Mouse (Mus musculus): ENCODE data around the gene Zdhhc12. TPM values are rescaled to one million over a fixed set of nuclear protein-coding genes. Genes with fewer than 3 reads are reported as not detected.

Zdhhc12 gene
- polyA plus RNA-seq, 1 experiment = 17.4 TPM

DNA sequence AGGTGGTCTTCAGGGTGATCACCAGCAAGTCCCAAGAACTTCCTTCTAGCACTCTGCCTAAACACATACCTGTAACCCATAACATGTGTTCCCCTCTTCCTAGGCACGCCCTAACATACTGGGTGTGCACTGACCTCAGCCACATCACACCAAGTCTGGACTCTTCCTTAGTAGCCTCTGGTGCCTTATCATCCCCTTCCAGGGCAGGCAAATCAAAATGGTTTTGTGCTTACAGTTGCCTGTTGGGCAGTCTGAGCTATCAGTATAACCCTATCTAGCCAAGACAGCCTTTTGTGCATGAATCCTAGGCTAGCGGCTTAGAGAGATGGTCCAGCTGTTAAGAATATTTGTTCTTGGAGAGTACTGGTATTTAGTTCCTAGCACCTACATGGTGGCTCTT lies 18.1 kb upstream of the Zdhhc12 start:
- 61% methylated on average over 2 of the region's 2 CpGs for WGBS
- Histone ChIP-seq H3K4me3 (replicated peaks; ENCODE audit: control insufficient read depth, low read depth, low read length) (no peak overlapping the region), H3K4me1 (ENCODE audit: control insufficient read depth, insufficient read depth, low read length) (peaks cover 3% of the 10 kb centered on the region), H3K27ac (ENCODE audit: control insufficient read depth, insufficient read depth, low read depth, low read length, poor library complexity) (no peak overlapping the region)
- TF ChIP-seq POLR2A (IDR thresholded peaks at IDR 0.05; ENCODE audit: borderline replicate concordance, control insufficient read depth, low read depth, low read length) = no peak
- TF ChIP-seq CTCF (IDR thresholded peaks at IDR 0.05; ENCODE audit: control insufficient read depth, insufficient read depth, low read length) = no peak

DNA sequence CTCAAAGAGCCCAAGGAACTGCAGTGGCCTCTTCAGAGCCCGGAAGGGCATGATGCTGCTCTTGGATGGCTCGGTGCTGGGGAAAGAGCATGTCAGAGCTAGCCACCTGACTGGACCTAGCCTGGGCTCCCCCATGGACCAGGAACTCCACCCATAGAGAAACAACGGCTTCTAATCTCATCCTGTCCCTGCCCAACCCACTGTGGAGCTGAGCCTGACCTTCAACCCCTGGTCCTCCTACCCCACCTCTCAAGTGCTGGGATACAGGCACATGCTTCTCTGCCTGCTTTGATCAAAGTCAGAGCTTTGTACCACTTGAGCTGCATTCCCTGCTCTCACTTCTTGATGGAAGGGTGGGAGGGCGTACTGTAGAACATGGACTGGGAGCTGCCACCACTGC lies 14.8 kb upstream of the Zdhhc12 start:
- no peak overlapping the region for H3K27ac ChIP-seq (ENCODE audit: control insufficient read depth, insufficient read depth, low read depth, low read length, poor library complexity)
- no peak overlapping the region for H3K4me3 ChIP-seq (replicated peaks; ENCODE audit: control insufficient read depth, low read depth, low read length)
- no peak for TF ChIP-seq CTCF (IDR thresholded peaks at IDR 0.05; ENCODE audit: control insufficient read depth, insufficient read depth, low read length)
- TF ChIP-seq POLR2A (IDR thresholded peaks at IDR 0.05; ENCODE audit: borderline replicate concordance, control insufficient read depth, low read depth, low read length) = no peak
- WGBS = 90% methylated on average over 4 of the region's 4 CpGs
- H3K4me1 ChIP-seq (ENCODE audit: control insufficient read depth, insufficient read depth, low read length) = peaks cover 3% of the 10 kb centered on the region

DNA sequence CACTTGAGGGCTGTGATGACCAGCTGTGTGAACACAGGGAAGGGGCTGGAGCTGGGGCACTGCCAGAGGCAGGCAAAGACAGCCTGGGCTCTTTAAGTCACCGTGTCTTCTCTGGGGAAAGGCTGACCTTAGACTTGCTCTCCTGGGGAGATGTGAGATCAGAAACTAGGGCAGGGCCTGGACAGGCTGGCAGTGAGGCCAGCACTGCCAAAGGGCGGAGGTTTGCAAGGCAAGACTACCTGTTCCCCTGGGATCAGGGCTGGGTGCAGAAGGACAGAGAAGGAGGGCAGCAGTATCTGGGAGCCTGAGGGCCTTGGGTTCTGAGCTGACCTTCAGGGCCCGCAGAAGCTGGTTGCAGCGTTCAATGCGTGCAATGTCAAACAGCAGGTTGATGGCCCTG lies 14.2 kb upstream of the Zdhhc12 start:
- 93% methylated on average over 5 of the region's 5 CpGs for WGBS
- Histone ChIP-seq H3K4me1 (ENCODE audit: control insufficient read depth, insufficient read depth, low read length) (peaks cover 1% of the 10 kb centered on the region), H3K27ac (ENCODE audit: control insufficient read depth, insufficient read depth, low read depth, low read length, poor library complexity) (no peak overlapping the region), H3K4me3 (replicated peaks; ENCODE audit: control insufficient read depth, low read depth, low read length) (no peak overlapping the region)
- no peak for TF ChIP-seq CTCF (IDR thresholded peaks at IDR 0.05; ENCODE audit: control insufficient read depth, insufficient read depth, low read length)
- TF ChIP-seq POLR2A (IDR thresholded peaks at IDR 0.05; ENCODE audit: borderline replicate concordance, control insufficient read depth, low read depth, low read length) = no peak

DNA sequence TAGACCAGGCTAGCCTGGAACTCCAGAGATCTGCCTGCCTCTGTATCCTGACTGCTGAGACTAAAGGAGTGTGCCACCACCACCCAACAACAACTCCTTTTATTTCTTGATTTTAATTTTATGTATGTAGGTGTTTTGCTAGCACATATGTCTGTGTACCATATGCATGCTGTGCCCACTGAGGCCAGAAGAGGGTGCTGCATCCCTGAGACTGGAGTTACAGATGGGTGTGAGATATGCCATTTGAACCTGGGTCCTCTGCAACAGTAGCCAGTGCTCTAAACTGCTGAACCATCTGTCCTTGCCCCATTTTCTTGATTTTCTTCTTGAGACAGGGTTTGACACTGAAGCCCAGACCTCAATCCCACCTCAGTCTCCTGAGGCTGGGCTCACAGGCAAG lies 12.9 kb upstream of the Zdhhc12 start:
- H3K4me3 ChIP-seq (replicated peaks; ENCODE audit: control insufficient read depth, low read depth, low read length) = no peak overlapping the region
- no peak overlapping the region for H3K27ac ChIP-seq (ENCODE audit: control insufficient read depth, insufficient read depth, low read depth, low read length, poor library complexity)
- TF ChIP-seq CTCF (IDR thresholded peaks at IDR 0.05; ENCODE audit: control insufficient read depth, insufficient read depth, low read length) (peak; percentile 86), POLR2A (IDR thresholded peaks at IDR 0.05; ENCODE audit: borderline replicate concordance, control insufficient read depth, low read depth, low read length) (no peak)
- H3K4me1 ChIP-seq (ENCODE audit: control insufficient read depth, insufficient read depth, low read length) = peaks cover 1% of the 10 kb centered on the region

DNA sequence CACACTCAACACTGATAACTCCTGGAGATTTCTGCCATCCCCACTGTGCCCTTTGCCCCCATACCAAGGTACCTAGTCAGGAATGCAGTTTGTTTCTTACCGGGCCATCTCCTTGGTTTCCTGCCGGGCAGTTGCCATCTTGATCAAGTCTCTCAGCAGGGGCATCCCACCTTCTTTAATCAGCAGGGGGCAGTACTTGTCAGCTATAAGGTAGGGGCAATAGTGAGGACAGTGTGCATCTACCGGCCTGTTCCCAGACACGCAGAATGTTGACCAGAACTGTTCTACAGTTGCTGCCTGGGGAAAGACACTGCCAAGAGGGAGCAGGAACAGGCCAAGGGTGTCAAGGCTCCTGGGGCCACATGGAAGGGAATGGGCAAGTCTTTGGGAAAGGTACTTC lies 6.8 kb upstream of the Zdhhc12 start:
- WGBS = 77% methylated on average over 4 of the region's 4 CpGs
- Histone ChIP-seq H3K27ac (ENCODE audit: control insufficient read depth, insufficient read depth, low read depth, low read length, poor library complexity) (no peak overlapping the region), H3K4me3 (replicated peaks; ENCODE audit: control insufficient read depth, low read depth, low read length) (no peak overlapping the region), H3K4me1 (ENCODE audit: control insufficient read depth, insufficient read depth, low read length) (no peaks in the 10 kb centered on the region)
- TF ChIP-seq POLR2A (IDR thresholded peaks at IDR 0.05; ENCODE audit: borderline replicate concordance, control insufficient read depth, low read depth, low read length) (no peak), CTCF (IDR thresholded peaks at IDR 0.05; ENCODE audit: control insufficient read depth, insufficient read depth, low read length) (no peak)

GRCm38 (mm10) chr2:30095882-30096527 lies 2.6 kb upstream of the Zdhhc12 start:
- H3K4me1 ChIP-seq (ENCODE audit: control insufficient read depth, insufficient read depth, low read length) = no peaks in the 10 kb centered on the region; the same call in 1 of the 2 replicates

DNA sequence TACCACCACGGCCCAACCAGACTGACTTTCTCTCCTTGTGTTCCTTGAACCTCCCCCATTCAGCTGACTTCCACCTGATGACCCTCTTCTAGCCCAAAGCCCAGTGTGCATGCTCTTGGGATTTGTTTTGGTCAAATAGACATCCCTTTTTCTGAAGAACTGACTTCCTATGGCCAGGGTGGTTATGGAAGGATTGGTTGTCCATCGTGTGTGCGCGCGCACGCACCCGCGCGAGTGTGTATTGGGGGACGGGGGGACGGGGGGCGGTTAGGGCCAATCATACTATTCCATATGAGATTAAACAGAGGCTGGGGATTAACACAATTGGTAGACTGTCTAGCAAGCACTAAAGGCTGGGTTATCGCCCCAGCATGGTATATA lies 750 bp upstream of the Zdhhc12 start:
- H3K4me1 ChIP-seq (ENCODE audit: control insufficient read depth, insufficient read depth, low read length) = no peaks in the 10 kb centered on the region; the same call in 1 of the 2 replicates
- WGBS = 2% methylated on average over 13 of the region's 13 CpGs
- H3K4me3 ChIP-seq (replicated peaks; ENCODE audit: control insufficient read depth, low read depth, low read length) = peak overlapping the region; percentile 56
- TF ChIP-seq POLR2A (IDR thresholded peaks at IDR 0.05; ENCODE audit: borderline replicate concordance, control insufficient read depth, low read depth, low read length) = no peak
- no peak for TF ChIP-seq CTCF (IDR thresholded peaks at IDR 0.05; ENCODE audit: control insufficient read depth, insufficient read depth, low read length)
- H3K27ac ChIP-seq (ENCODE audit: control insufficient read depth, insufficient read depth, low read depth, low read length, poor library complexity) = no peak overlapping the region

More at GRCm38 (mm10) chr2:30095882-30096527, 2.6 kb upstream of the Zdhhc12 start:
- TF ChIP-seq POLR2A (IDR thresholded peaks at IDR 0.05; ENCODE audit: borderline replicate concordance, control insufficient read depth, low read depth, low read length) (no peak), CTCF (IDR thresholded peaks at IDR 0.05; ENCODE audit: control insufficient read depth, insufficient read depth, low read length) (peak; percentile 80)
- WGBS = 69% methylated on average over 2 of the region's 2 CpGs
- no peak overlapping the region for H3K4me3 ChIP-seq (replicated peaks; ENCODE audit: control insufficient read depth, low read depth, low read length)
- no peak overlapping the region for H3K27ac ChIP-seq (ENCODE audit: control insufficient read depth, insufficient read depth, low read depth, low read length, poor library complexity)

GRCm38 (mm10) chr2:30092280-30092918 lies 1.0 kb downstream of the Zdhhc12 start:
- TF ChIP-seq POLR2A (IDR thresholded peaks at IDR 0.05; ENCODE audit: borderline replicate concordance, control insufficient read depth, low read depth, low read length) (no peak), CTCF (IDR thresholded peaks at IDR 0.05; ENCODE audit: control insufficient read depth, insufficient read depth, low read length) (no peak)
- WGBS = 82% methylated on average over 6 of the region's 6 CpGs
- Histone ChIP-seq H3K4me3 (replicated peaks; ENCODE audit: control insufficient read depth, low read depth, low read length) (no peak overlapping the region), H3K4me1 (ENCODE audit: control insufficient read depth, insufficient read depth, low read length) (no peaks in the 10 kb centered on the region; the same call in 1 of the 2 replicates), H3K27ac (ENCODE audit: control insufficient read depth, insufficient read depth, low read depth, low read length, poor library complexity) (no peak overlapping the region)
